Mouse (Mus musculus) forebrain, embryonic 15.5 days (tissue): ENCODE measurements around the gene Frmd6. TPM values are rescaled to one million over a fixed set of nuclear protein-coding genes. Genes with fewer than 3 reads are reported as not detected.

ENCODE experiments used
- ATAC-seq: fragments of 200-750 bp; cut with Nextera tagmentation; replicated peaks from 2 replicates; pipeline ENCODE4 v1.8.0; 2017; ENCODE audit warnings: mild to moderate bottlenecking, moderate TSS enrichment, moderate library complexity
- H3K27ac ChIP-seq: fragments of 300-500 bp; sonication (generic); replicated peaks from 2 replicates; pipeline ENCODE4 v1.5.1; 2015; ENCODE audit warnings: mild to moderate bottlenecking, inconsistent platforms
- H3K27me3 ChIP-seq: fragments of 300-500 bp; sonication (generic); 2 replicates; pipeline ENCODE4 v1.6.1; 2015; ENCODE audit warnings: inconsistent platforms
- H3K36me3 ChIP-seq: fragments of 300-500 bp; sonication (generic); 2 replicates; pipeline ENCODE4 v1.6.1; 2015; ENCODE audit warnings: mild to moderate bottlenecking, inconsistent platforms
- H3K4me1 ChIP-seq: fragments of 300-500 bp; sonication (generic); 2 replicates; pipeline ENCODE4 v1.6.1; 2015; ENCODE audit warnings: inconsistent platforms
- H3K4me2 ChIP-seq: fragments of 300-500 bp; sonication (generic); replicated peaks from 2 replicates; pipeline ENCODE4 v1.6.1; 2015; ENCODE audit warnings: mild to moderate bottlenecking, inconsistent platforms
- H3K4me3 ChIP-seq: fragments of 300-500 bp; sonication (generic); 2 replicates; pipeline ENCODE4 v1.5.1; 2015; ENCODE audit warnings: mild to moderate bottlenecking, inconsistent platforms
- H3K9ac ChIP-seq: fragments of 300-500 bp; sonication (generic); replicated peaks from 2 replicates; pipeline ENCODE4 v1.6.1; 2015; ENCODE audit warnings: mild to moderate bottlenecking, inconsistent platforms
- H3K9me3 ChIP-seq: fragments of 300-500 bp; sonication (generic); 2 replicates; pipeline ENCODE4 v1.6.1; 2016; ENCODE audit warnings: inconsistent platforms
- WGBS: fragments of 180-500 bp; shearing (Covaris S2); methylation state at CpG from one replicate; pipeline ENCODE4 v1.1.7; 2015; ENCODE audit warnings: mixed read lengths; 5-methylcytosine and 5-hydroxymethylcytosine counted together
- polyA plus RNA-seq: library from polyadenylated mRNA; unstranded; fragments of >200 nt; fragmentation: Nextera tagmentation; extraction: Ambion mirVana; gene quantifications from 2 replicates; pipeline ENCODE4 v1.2.1, GENCODE M21; 2015

Frmd6 gene
- polyA plus RNA-seq, 1 experiment from 2014 or later: 11.9 TPM

DNA sequence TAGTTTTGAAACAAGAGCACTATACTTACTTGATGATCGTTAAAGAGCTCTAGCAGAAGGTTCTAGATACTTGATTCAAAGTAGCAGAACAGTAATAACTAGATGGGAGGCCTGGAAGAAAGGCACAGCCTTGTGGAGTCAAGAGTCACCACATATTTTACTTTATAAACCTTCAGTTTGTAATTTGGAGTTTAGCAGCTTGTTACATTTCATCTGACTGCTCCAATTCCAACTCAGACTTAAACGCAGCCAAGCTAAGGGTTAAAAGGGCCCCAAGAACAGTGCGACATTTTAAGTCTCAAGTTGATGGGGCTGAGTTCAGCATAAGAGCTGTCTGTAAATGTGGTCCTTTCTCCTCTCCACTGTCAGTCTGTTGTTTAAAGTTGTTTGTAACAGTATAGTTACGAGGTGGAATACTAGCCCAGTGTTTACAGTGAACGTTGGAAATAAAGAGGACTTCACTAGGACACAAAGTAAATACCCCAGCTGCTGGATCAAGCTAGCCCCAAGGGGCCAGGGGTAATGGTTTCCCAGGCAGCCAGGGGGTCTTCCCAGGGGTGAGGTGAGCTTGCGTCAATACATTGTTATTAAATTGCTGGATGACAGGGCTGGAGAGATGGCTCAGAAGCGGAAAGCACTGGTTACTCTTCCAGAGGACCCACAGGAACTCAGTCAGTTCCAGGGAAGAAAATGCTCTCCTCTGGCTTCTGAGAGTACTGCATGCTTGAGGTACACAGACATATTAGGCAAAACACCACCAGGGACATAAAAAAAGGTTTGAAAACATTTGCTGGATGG is 43.1 kb downstream of the Frmd6 start:
- ATAC-seq: no peak
- Histone ChIP-seq H3K27ac (no peak overlapping the region), H3K9me3 (no peaks in the 10 kb centered on the region), H3K9ac (no peak overlapping the region), H3K36me3 (no peaks in the 10 kb centered on the region), H3K27me3 (no peaks in the 10 kb centered on the region), H3K4me2 (no peak overlapping the region), H3K4me3 (no peak overlapping the region), H3K4me1 (peaks cover 3% of the 10 kb centered on the region; the same call in 1 of the 2 replicates)
- 37% methylated on average over 7 of the region's 7 CpGs for WGBS

DNA sequence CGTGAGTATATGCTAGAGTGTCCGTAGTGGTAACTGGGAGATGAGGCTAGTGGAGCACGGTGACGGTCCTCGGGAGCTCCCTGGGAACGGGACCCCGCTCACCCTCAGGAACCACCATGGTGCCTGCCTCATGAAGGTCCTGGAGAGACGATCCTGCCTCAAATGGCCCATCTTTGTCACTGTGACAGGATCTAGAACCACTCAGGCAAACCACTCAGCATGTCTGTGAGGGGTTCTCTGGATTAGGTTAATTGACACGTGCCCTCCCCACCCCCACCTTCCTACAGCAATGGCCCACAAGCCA is 43.6 kb downstream of the Frmd6 start:
- no peak for ATAC-seq
- Histone ChIP-seq H3K9me3 (no peaks in the 10 kb centered on the region), H3K36me3 (no peaks in the 10 kb centered on the region), H3K27me3 (no peaks in the 10 kb centered on the region), H3K4me1 (peaks cover 3% of the 10 kb centered on the region; the same call in 1 of the 2 replicates), H3K4me3 (no peak overlapping the region), H3K4me2 (no peak overlapping the region), H3K9ac (no peak overlapping the region), H3K27ac (no peak overlapping the region)
- WGBS: 80% methylated on average over 9 of the region's 9 CpGs

DNA sequence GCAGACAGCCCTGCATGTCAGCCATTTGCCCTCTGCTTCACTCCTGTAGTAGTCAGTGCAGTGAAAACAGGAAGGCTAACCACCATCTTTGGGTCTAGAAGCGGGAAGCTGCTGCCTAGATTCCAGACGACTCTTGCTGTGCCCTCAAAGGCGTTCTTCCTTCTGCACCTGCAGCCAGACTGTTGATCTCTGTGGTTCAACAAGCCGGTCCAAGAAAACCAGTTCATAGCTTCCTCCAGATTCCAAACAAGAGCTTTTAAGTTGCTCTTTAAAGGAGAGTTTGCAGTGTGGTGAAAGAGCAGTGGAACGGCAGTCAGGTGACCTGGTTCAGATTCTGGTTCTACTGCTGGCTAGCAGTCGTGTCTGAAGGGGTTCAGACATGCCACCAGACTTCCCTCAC is 48.2 kb downstream of the Frmd6 start:
- Histone ChIP-seq H3K36me3 (no peaks in the 10 kb centered on the region; the same call in 1 of the 2 replicates), H3K27me3 (no peaks in the 10 kb centered on the region), H3K4me3 (no peak overlapping the region), H3K9me3 (no peaks in the 10 kb centered on the region), H3K4me1 (no peaks in the 10 kb centered on the region; the same call in 1 of the 2 replicates), H3K4me2 (no peak overlapping the region), H3K27ac (peak overlapping the region; percentile 55), H3K9ac (no peak overlapping the region)
- WGBS: 82% methylated on average over 6 of the region's 6 CpGs
- ATAC-seq: no peak

DNA sequence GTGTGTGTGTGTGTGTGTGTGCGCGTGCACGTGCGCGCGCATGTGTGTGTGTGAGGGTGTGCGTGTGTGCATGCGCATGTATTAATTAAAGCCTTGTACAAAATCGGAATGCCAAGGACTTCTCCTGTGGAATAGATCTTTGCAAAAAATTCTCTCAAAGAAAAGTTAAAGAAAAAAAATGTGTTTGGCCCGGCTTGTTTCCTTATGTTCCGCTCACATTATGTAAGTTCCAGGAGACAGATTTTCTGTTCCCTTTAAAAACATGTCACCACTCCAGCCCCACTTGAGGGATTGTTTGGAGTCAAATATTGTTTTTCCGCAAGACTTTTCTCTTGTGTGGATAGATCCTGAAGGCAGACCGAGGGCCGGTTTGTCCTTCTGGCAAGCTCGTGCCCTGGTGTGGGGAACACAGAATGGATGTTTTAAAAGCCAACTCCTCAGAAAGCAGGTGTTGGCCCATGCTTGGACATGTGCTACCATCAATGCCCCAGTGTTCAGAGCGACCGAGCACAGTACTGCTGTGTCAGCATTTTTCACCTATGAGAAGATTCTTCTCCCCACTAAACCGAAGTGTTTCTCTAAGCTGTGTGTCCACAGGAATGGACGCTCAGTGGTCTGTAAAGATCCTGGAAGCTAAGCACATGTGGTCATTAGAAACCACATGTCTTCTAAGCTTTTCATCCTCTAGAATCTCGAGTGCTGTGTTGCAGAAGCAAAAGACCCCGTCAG is 51.1 kb downstream of the Frmd6 start:
- Histone ChIP-seq H3K27me3 (no peaks in the 10 kb centered on the region), H3K4me3 (no peak overlapping the region), H3K27ac (no peak overlapping the region), H3K36me3 (no peaks in the 10 kb centered on the region; the same call in 1 of the 2 replicates), H3K4me1 (peaks cover 6% of the 10 kb centered on the region), H3K9me3 (no peaks in the 10 kb centered on the region), H3K9ac (no peak overlapping the region), H3K4me2 (no peak overlapping the region)
- 88% methylated on average over 21 of the region's 21 CpGs for WGBS
- ATAC-seq: no peak

DNA sequence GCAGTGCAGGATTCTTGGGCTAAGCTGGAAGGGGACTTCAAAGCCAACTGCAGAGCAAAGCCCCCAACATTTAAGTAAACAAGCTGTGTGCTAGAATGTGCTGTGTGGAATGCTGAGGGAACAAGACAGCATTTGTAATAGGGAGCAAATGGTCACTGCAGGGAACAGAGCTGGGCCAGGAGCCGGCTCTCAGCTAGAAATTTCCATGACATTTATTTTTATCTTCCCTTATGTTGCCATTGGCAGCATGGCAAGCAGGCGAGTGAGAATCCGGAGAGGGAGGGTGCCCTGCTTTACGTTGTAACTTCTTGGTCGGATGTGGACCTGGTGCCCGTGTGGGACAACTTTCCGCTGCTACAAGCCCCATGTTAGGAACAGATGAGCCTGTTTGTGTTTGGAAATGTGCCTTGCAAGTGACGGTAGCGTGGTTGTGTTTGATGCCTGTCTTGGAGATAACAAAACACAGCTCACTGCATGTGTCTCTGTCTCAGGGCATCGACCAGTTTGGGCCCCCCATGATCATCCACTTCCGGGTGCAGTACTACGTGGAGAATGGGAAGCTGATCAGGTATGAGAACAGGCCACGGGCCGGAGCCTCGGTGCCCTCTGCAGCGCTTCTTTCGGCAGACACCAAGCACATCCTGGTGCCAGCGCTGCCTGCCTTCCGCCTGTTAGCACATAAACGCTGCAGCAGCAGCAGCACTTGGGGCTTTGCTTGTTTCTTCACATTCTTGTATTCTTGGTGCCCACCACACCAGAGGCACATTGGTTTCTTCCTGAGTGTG is 52.8 kb downstream of the Frmd6 start:
- Histone ChIP-seq H3K4me1 (peaks cover 11% of the 10 kb centered on the region), H3K27me3 (no peaks in the 10 kb centered on the region), H3K4me3 (no peak overlapping the region), H3K9ac (no peak overlapping the region), H3K9me3 (no peaks in the 10 kb centered on the region), H3K27ac (no peak overlapping the region), H3K36me3 (no peaks in the 10 kb centered on the region; the same call in 1 of the 2 replicates), H3K4me2 (no peak overlapping the region)
- no peak for ATAC-seq
- 86% methylated on average over 20 of the region's 20 CpGs for WGBS

DNA sequence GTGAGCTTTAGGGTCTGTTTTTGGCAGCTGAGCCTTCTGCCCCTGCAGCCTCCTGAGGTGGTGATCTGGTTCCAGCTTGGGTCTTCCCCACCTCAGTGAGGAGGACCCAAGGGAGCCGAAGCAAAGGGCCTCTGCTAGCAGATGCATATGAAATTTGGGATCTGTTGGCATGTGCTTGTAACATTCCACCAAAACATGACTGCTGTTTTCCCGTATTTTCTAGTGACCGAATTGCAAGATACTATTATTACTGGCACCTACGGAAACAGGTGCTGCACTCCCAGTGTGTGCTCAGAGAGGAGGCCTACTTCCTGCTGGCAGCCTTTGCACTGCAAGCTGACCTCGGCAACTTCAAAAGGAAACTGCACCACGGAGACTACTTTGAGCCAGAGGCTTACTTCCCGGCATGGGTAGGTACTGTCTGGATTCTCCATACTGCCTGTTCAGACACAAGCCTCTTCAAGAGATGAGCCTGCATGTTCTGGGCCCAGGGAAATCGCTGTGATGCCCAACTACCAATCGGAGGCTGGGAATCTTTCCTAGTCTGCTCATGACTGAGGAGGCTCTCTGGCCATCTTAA is 55.2 kb downstream of the Frmd6 start:
- H3K9ac ChIP-seq: no peak overlapping the region
- no peak overlapping the region for H3K4me3 ChIP-seq
- no peaks in the 10 kb centered on the region for H3K9me3 ChIP-seq
- H3K27ac ChIP-seq: no peak overlapping the region
- peaks cover 11% of the 10 kb centered on the region; the same call in 1 of the 2 replicates for H3K4me1 ChIP-seq
- no peaks in the 10 kb centered on the region for H3K27me3 ChIP-seq
- H3K36me3 ChIP-seq: no peaks in the 10 kb centered on the region; the same call in 1 of the 2 replicates
- WGBS: 74% methylated on average over 9 of the region's 9 CpGs
- no peak for ATAC-seq
- H3K4me2 ChIP-seq: no peak overlapping the region

DNA sequence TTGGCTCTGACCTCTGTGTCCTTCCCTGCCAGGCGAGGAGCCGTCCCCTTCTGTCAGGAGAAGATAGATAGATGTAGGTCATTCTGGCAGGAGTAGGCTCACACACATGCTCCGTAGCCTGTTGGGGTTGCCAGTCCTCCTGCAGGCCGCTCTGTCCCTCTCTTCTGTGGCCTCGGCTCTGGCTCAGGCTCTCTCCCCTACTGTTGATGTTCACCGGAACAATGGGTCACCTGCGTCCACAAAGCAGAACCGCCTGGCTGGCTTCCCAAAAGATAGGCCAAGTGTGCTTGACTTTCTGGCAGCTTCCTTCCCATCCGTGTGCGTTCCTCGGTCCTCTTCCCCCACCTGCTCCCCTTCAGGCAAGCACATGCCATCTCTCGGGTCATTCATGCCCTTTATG is 56.0 kb downstream of the Frmd6 start:
- Histone ChIP-seq H3K36me3 (no peaks in the 10 kb centered on the region; the same call in 1 of the 2 replicates), H3K9me3 (no peaks in the 10 kb centered on the region), H3K4me2 (no peak overlapping the region), H3K27me3 (no peaks in the 10 kb centered on the region), H3K4me1 (peaks cover 11% of the 10 kb centered on the region; the same call in 1 of the 2 replicates), H3K9ac (no peak overlapping the region), H3K27ac (peak overlapping the region; percentile 42), H3K4me3 (no peak overlapping the region)
- ATAC-seq: 0 out of 2 replicates have a peak, but pooled peaks have one; percentile 46
- 67% methylated on average over 12 of the region's 12 CpGs for WGBS

DNA sequence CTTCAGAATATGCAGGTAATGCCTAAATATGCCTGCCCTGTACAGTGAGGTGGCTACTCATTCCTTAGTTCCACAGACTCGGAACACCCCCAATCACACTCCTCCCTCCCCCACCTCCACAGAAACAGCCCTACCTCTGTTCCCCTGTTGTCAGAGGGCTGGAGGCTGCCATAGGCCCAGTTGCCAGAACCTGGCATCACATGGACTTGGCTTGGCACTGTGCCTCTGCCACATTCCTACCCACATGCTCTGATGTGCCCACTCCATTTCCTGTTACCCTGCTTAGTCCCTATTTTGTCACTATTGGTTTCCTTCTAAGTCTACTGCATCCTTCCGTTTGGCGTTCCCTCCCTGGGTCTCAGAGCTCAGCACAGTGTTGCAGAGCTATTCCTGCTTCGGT is 56.5 kb downstream of the Frmd6 start:
- no peak overlapping the region for H3K4me3 ChIP-seq
- H3K4me1 ChIP-seq: peaks cover 11% of the 10 kb centered on the region; the same call in 1 of the 2 replicates
- no peak overlapping the region for H3K4me2 ChIP-seq
- 0 out of 2 replicates have a peak, but pooled peaks have one; percentile 46 for ATAC-seq
- peak overlapping the region; percentile 42 for H3K27ac ChIP-seq
- WGBS: 85% methylated on average over 4 of the region's 4 CpGs
- no peak overlapping the region for H3K9ac ChIP-seq
- no peaks in the 10 kb centered on the region; the same call in 1 of the 2 replicates for H3K36me3 ChIP-seq
- H3K27me3 ChIP-seq: no peaks in the 10 kb centered on the region
- H3K9me3 ChIP-seq: no peaks in the 10 kb centered on the region

DNA sequence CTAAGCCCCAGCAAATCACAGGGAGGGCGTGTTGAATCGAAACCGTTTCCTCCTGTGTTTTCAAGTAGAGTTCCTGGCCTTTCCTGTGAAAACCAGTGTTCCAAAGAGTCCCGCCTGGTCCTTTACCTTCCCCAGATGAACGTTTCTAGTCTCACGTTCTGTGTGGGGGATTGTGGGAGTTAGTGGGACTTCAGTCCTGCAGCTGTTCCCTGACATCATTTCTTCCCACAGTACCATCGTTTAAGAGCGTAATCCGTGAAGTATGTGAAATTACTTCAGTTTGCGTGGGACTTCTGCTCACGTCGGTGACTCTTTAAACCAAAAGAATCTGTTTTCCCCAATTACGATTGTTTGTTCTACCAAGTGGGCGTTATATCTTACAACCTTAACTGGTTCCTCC is 57.8 kb downstream of the Frmd6 start:
- Histone ChIP-seq H3K9ac (no peak overlapping the region), H3K36me3 (no peaks in the 10 kb centered on the region; the same call in 1 of the 2 replicates), H3K9me3 (no peaks in the 10 kb centered on the region), H3K4me2 (no peak overlapping the region), H3K27ac (no peak overlapping the region), H3K27me3 (no peaks in the 10 kb centered on the region), H3K4me1 (peaks cover 11% of the 10 kb centered on the region; the same call in 1 of the 2 replicates), H3K4me3 (no peak overlapping the region)
- ATAC-seq: no peak
- WGBS: 92% methylated on average over 14 of the region's 14 CpGs

DNA sequence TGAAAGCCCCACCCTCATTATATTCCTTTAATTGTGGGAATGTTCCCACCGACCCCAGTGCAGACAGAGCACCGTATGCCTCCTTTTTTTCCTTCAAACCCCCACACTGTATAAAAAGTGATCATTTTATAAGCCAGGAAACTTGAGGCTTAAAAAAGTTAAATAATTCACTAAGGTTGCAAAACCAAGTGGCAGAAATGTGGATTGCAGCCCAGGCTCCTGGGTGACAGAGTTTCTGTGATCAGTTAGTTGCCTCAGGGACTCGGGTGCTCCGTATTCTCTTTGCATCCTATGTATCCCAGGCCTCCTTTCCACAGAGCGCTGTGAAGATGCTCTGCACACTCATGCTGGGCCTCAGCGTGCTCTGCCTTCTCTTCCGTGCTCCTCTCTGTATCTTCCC is 58.8 kb downstream of the Frmd6 start:
- Histone ChIP-seq H3K27me3 (no peaks in the 10 kb centered on the region), H3K27ac (no peak overlapping the region), H3K4me3 (no peak overlapping the region), H3K4me2 (no peak overlapping the region), H3K9me3 (no peaks in the 10 kb centered on the region), H3K36me3 (no peaks in the 10 kb centered on the region), H3K4me1 (peaks cover 11% of the 10 kb centered on the region; the same call in 1 of the 2 replicates), H3K9ac (no peak overlapping the region)
- ATAC-seq: no peak
- 87% methylated on average over 7 of the region's 7 CpGs for WGBS

DNA sequence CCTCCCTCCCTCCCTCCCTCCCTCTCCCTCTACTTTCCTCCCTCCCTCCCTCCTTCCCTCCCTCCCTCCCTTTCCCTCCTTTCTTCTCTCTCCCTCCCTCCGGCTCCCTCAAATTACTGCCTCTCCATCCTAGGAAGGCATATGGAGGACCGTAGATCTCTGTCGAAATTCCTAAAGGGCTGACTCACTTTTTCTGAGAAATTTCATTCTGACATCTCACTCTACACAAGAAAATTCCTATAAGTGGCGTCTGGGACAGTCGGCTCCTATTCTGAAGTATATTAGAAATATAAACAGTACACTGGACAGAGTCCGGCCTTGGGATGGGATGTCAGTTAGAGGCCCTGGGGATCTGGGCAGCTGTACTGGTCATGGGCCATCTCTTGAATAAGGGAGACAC is 59.7 kb downstream of the Frmd6 start:
- no peak for ATAC-seq
- no peaks in the 10 kb centered on the region for H3K36me3 ChIP-seq
- peaks cover 11% of the 10 kb centered on the region; the same call in 1 of the 2 replicates for H3K4me1 ChIP-seq
- no peak overlapping the region for H3K4me2 ChIP-seq
- no peaks in the 10 kb centered on the region for H3K27me3 ChIP-seq
- H3K27ac ChIP-seq: no peak overlapping the region
- no peaks in the 10 kb centered on the region for H3K9me3 ChIP-seq
- no peak overlapping the region for H3K4me3 ChIP-seq
- H3K9ac ChIP-seq: no peak overlapping the region
- WGBS: 90% methylated on average over 5 of the region's 6 CpGs
